Mouse (Mus musculus) erythroblast, embryonic 14.5 days (primary cell): ENCODE measurements around the gene Hoga1. TPM values are rescaled to one million over a fixed set of nuclear protein-coding genes. Genes with fewer than 3 reads are reported as not detected.

Experiments used
- H3K27me3 ChIP-seq: 2 replicates; pipeline ENCODE4 v1.6.1; 2012; ENCODE audit warnings: inconsistent platforms; ENCODE audit not compliant: control insufficient read depth
- H3K36me3 ChIP-seq: 2 replicates; pipeline ENCODE4 v1.6.1; 2012; ENCODE audit warnings: mild to moderate bottlenecking, inconsistent platforms; ENCODE audit not compliant: control insufficient read depth
- H3K4me1 ChIP-seq: 2 replicates; pipeline ENCODE4 v1.6.1; 2012; ENCODE audit warnings: inconsistent platforms; ENCODE audit not compliant: control insufficient read depth
- H3K4me3 ChIP-seq: replicated peaks from 2 replicates; pipeline ENCODE3; 2012; ENCODE audit warnings: moderate library complexity, mild to moderate bottlenecking, inconsistent platforms
- H3K9me3 ChIP-seq: 2 replicates; pipeline ENCODE4 v1.6.1; 2012; ENCODE audit warnings: low read length, inconsistent platforms, mixed read lengths; ENCODE audit not compliant: control insufficient read depth
- GATA1 ChIP-seq: IDR thresholded peaks from 2 replicates; pipeline ENCODE4 v1.6.1; 2012; ENCODE audit warnings: low read length, inconsistent platforms, mixed read lengths
- TAL1 ChIP-seq: IDR thresholded peaks from 3 replicates; pipeline ENCODE4 v1.6.1; 2012; ENCODE audit warnings: low read length, inconsistent platforms, mixed read lengths
- polyA plus RNA-seq: library from polyadenylated mRNA; stranded (reverse); fragments of >175 nt; gene quantifications from 2 replicates; pipeline ENCODE4 v1.2.3, GENCODE M21; 2012

Hoga1 gene
- polyA plus RNA-seq, 1 experiment, result not detected

DNA sequence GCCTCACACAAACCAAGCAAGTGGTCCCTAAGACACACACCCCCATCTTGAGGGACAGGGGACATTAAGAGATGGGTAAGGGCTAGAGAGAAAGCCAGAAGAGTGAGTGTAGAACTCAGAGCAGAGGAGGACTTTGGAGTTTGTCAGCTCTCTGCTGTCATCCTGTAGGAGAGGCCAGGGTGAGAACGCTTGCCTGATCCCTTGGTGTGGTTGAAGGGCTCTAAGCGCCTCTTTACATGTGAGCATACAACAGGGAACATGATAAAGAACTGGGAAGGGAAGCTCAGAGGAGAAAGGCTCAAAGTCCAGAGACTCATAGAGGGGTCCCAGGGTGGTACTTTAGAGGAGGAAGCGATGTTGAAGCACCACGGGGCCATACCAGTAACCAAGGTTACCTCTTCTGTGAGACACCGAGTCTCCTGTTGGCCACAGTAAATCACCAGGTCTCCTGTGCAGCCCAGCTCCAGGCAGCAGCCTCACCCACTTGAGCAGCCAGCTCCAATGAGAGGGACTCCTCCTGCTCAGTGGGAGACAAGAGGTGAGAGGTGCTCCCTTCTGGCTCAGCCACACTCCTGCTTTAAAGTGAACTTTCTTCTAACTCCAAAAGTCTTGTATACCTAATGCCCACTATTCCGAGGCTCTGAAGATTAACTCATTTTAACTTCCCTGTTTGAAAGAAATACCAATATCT lies 11.5 kb downstream of the Hoga1 start:
- H3K9me3 ChIP-seq, result no peaks in the 10 kb centered on the region
- peaks cover 3% of the 10 kb centered on the region; the same call in 1 of the 2 replicates for H3K36me3 ChIP-seq
- TF ChIP-seq GATA1 (no peak), TAL1 (no peak)
- no peak overlapping the region for H3K4me3 ChIP-seq
- H3K27me3 ChIP-seq, result peaks cover 2% of the 10 kb centered on the region; the same call in 1 of the 2 replicates
- no peaks in the 10 kb centered on the region for H3K4me1 ChIP-seq

DNA sequence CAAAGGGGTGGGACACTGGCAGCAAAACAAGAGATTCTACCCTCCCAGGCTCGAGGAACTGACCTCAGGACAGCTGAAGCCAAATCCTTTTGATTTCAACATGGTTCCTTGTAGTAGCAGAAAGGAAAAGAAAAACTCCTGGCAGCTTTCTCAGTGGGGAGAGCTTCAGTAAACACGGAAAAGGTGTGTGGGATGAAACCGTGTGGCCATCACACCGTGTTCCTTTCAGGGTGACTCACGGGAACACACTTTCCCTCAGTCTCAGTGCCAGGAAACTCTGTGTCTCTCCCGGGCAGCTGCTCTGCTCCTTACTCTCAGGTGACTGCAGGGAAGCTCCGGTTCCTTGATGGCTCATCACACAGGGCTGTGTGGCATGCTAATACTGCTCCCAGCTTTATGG lies 13.0 kb downstream of the Hoga1 start:
- Histone ChIP-seq H3K36me3 (peaks cover 3% of the 10 kb centered on the region; the same call in 1 of the 2 replicates), H3K4me3 (no peak overlapping the region), H3K9me3 (no peaks in the 10 kb centered on the region), H3K27me3 (peaks cover 2% of the 10 kb centered on the region; the same call in 1 of the 2 replicates), H3K4me1 (no peaks in the 10 kb centered on the region)
- TF ChIP-seq TAL1 (no peak), GATA1 (no peak)

DNA sequence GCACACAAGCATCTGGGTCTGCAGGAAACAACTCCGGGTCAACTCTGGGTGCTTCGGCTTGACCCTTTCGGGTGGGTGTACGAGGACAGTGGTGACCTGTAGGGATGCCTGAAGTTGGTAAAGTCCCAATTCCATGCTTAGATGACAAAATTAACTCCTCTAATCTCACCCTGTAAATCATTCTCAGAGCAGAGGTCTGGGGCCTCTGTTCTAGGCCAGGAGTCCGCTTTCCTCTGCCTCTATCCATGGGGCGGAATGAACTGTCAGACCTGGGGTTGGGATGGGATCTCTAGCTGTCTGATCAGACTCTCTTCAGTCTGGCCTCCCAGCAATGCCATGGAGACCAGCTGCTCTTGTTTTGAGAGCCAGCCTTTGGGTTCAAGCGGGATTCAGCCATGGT lies 16.0 kb downstream of the Hoga1 start:
- H3K4me3 ChIP-seq, result no peak overlapping the region
- H3K4me1 ChIP-seq, result no peaks in the 10 kb centered on the region
- H3K27me3 ChIP-seq, result peaks cover 2% of the 10 kb centered on the region; the same call in 1 of the 2 replicates
- H3K36me3 ChIP-seq, result peaks cover 3% of the 10 kb centered on the region; the same call in 1 of the 2 replicates
- TF ChIP-seq TAL1 (no peak), GATA1 (no peak)
- no peaks in the 10 kb centered on the region for H3K9me3 ChIP-seq

DNA sequence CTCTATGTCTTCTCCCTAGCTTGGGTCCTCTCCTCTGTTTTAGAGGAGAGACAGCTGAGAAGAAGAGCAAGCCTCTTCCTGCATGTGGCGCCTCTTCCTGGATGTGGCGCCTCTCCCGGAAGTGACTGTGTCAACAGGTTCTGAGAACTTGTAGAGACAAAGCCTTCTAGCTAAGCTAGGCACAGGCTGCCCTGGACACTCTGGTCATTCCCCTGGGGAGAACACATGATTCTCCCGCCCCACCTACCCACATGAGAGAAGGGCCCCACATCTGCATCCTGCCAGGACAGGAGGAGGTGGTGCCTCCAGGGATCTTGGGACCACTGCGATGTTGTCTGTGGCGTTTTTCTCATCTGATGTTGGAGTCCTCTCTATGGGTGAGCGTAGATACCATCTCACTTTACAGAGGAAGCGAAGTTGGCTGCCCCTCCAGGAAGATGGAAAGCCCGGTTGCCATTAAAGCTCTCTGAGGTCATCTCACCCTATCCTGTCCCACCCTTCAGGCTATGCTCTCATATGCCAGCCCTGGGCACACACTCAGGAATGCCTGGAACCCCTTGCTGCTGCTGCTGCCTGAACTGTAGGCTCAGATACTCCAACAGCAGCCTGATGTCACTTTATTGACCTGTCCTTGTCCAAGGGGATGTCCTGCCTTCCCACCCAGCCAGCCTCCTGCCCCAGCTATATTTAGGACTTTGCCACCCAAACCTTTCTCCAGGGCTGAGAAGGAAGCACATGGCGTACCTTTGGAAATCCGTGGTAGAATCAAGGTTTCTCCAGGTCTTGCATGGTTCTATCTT lies 23.2 kb downstream of the Hoga1 start:
- H3K9me3 ChIP-seq, result no peaks in the 10 kb centered on the region
- H3K27me3 ChIP-seq, result no peaks in the 10 kb centered on the region
- H3K4me1 ChIP-seq, result no peaks in the 10 kb centered on the region
- H3K4me3 ChIP-seq, result no peak overlapping the region
- H3K36me3 ChIP-seq, result peaks cover 4% of the 10 kb centered on the region; the same call in 1 of the 2 replicates
- TF ChIP-seq TAL1 (no peak), GATA1 (no peak)

GRCm38 (mm10) chr19:42069241-42069525 lies 23.8 kb downstream of the Hoga1 start:
- Histone ChIP-seq H3K4me3 (no peak overlapping the region), H3K4me1 (no peaks in the 10 kb centered on the region), H3K27me3 (no peaks in the 10 kb centered on the region), H3K36me3 (peaks cover 4% of the 10 kb centered on the region; the same call in 1 of the 2 replicates), H3K9me3 (no peaks in the 10 kb centered on the region)
- no peak for TF ChIP-seq TAL1
- TF ChIP-seq GATA1, result no peak

DNA sequence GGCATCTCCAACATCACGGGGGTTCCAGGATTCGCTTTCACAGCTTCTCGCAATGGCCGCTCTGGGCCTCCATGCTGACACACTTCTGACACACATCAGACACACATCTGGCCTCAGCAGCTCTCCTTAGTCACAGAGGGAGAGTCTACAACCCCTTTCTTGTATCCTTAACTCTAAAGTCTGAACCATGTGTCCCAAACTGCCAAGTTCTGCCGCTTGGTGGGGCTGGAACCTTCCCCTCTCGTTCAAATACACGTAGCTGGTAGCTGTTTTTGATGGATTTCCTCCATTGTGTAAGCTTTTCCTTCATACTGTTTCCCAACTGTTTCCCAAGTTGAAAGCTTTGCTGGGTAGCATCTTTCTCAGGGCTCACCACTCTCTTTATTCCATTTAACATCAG lies 25.8 kb downstream of the Hoga1 start:
- Histone ChIP-seq H3K4me3 (no peak overlapping the region), H3K27me3 (no peaks in the 10 kb centered on the region), H3K4me1 (no peaks in the 10 kb centered on the region), H3K9me3 (no peaks in the 10 kb centered on the region), H3K36me3 (peaks cover 15% of the 10 kb centered on the region)
- no peak for TF ChIP-seq GATA1

GRCm38 (mm10) chr19:42071886-42072608 lies 26.6 kb downstream of the Hoga1 start:
- Histone ChIP-seq H3K4me3 (no peak overlapping the region), H3K27me3 (no peaks in the 10 kb centered on the region), H3K9me3 (no peaks in the 10 kb centered on the region), H3K36me3 (peaks cover 15% of the 10 kb centered on the region), H3K4me1 (no peaks in the 10 kb centered on the region)
- no peak for TF ChIP-seq GATA1
- TF ChIP-seq TAL1, result no peak

GRCm38 (mm10) chr19:42072802-42073201 lies 27.4 kb downstream of the Hoga1 start:
- Histone ChIP-seq H3K4me1 (no peaks in the 10 kb centered on the region), H3K4me3 (no peak overlapping the region), H3K36me3 (peaks cover 15% of the 10 kb centered on the region), H3K9me3 (no peaks in the 10 kb centered on the region), H3K27me3 (no peaks in the 10 kb centered on the region)
- no peak for TF ChIP-seq GATA1

GRCm38 (mm10) chr19:42075051-42075450 lies 29.6 kb downstream of the Hoga1 start:
- Histone ChIP-seq H3K4me1 (peaks cover 13% of the 10 kb centered on the region), H3K9me3 (no peaks in the 10 kb centered on the region), H3K36me3 (peaks cover 14% of the 10 kb centered on the region), H3K27me3 (no peaks in the 10 kb centered on the region), H3K4me3 (no peak overlapping the region)
- no peak for TF ChIP-seq GATA1
- TF ChIP-seq TAL1, result no peak
